Mouse (Mus musculus) gonadal fat pad, adult 2 months (tissue): ENCODE data around the gene Chchd4. TPM values are rescaled to one million over a fixed set of nuclear protein-coding genes. Genes with fewer than 3 reads are reported as not detected.
A peak's percentile ranks its signal among the peaks of the same experiment; 100 is the strongest.
"Not testable (repeated sequence)": the region's sequence is repeated elsewhere in the genome, so short reads cannot be mapped to it uniquely, and the experiment has no call there.

Source experiments
- DNase-seq: peaks from one replicate; pipeline ENCODE4 v3.0.0-alpha.2; 2012; ENCODE audit warnings: low read depth
- polyA plus RNA-seq: library from polyadenylated mRNA; depleted of rRNA; stranded (reverse); fragments of >200 nt; gene quantifications from 2 replicates; pipeline ENCODE4 v1.2.3, GENCODE M21; 2012

Gene Chchd4
- polyA plus RNA-seq, 1 experiment: 6.0 TPM

DNA sequence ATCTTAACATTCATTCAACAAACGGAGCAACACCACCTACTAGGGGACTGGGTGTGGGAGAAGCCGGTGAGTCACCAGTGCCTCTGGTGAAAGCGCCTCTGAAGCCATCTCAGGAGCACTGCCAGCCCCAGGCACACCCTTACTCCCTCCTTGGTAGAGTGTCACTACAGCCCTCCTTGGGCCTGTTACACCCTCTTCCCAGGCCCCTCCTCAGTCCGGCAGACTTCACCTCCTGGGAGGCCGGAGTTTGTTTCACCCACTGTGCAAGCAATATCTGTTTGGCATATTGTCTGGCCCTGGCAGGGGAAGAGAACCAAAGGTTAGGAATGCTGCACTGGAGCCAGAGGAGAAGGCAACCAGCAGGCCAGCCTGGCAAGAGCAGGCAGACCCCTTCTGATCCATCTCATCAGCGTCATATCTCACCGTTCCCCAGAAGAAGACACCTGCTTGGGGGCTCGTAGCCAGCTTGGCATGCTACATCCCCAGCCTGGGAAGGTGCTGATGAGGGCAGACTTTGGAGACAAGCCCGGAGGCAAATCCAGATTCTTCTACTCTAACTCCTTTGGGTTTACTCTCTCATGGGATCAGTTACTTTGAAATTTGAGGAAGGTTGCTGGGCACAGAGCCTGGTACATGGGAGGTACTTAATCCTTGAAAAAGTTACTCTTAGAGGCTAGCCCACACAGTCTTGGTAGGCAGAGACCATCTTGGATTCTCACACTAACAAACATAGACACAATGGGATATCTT is 1.3 kb upstream of the Chchd4 start:
- DNase-seq: no peak

GRCm38 (mm10) chr6:91473805-91474440 is 577 bp upstream of the Chchd4 start:
- no peak for DNase-seq

- DNase-seq: no peak
Observed at GRCm38 (mm10) chr6:91472319-91472718, 1.0 kb downstream of the Chchd4 start.

- not testable (repeated sequence) for DNase-seq
Observed at GRCm38 (mm10) chr6:91471427-91471826, 1.9 kb downstream of the Chchd4 start.

DNA sequence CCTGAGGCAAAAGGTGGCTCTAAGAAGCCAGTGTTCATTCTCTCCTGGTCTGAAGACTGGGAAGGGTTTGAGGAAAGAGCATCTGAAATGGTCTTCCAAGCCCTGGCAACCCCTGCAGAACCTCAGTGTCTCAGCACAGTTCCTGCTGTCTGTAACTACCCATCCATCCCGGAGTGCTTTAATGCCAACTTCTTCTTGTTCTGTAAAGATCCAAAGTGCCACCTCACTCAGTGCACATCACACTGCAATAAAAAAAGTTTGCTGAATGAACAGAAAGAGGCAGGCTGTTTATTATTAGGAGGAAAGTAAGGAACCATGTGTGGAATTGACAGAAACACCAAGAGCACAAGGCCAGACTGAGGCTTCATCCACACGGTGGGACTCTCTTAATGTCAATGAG is 2.6 kb downstream of the Chchd4 start:
- DNase-seq: no peak

GRCm38 (mm10) chr6:91467106-91467505 is 6.2 kb downstream of the Chchd4 start:
- no peak for DNase-seq

DNA sequence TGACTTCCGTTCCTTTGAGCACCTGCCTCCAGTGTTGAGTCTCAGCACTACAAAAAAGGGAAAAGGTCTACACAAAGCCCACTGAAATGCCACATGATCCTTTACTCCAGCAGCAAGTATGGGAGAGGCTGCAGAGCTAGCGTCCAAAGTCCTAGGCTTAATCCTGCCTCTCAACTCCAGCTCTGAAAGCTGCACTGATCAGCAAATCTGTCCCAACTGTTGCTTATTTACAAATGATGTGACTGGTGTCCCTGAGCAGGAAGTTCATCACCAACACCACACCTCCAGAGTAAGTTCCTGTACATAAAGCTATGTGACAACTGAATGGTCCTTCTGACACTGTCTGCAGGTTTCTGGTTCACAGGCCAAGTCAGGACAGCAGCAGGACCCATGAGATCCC is 7.6 kb downstream of the Chchd4 start:
- no peak for DNase-seq

GRCm38 (mm10) chr6:91459471-91459870 is 13.9 kb downstream of the Chchd4 start:
- DNase-seq: no peak

GRCm38 (mm10) chr6:91454546-91454945 is 18.8 kb downstream of the Chchd4 start:
- no peak for DNase-seq

- no peak for DNase-seq
Observed at GRCm38 (mm10) chr6:91452056-91452455, 21.3 kb downstream of the Chchd4 start.

GRCm38 (mm10) chr6:91449472-91450225 is 23.7 kb downstream of the Chchd4 start:
- DNase-seq: no peak

- DNase-seq: no peak
Observed at GRCm38 (mm10) chr6:91445316-91445715, 28.0 kb downstream of the Chchd4 start.

DNA sequence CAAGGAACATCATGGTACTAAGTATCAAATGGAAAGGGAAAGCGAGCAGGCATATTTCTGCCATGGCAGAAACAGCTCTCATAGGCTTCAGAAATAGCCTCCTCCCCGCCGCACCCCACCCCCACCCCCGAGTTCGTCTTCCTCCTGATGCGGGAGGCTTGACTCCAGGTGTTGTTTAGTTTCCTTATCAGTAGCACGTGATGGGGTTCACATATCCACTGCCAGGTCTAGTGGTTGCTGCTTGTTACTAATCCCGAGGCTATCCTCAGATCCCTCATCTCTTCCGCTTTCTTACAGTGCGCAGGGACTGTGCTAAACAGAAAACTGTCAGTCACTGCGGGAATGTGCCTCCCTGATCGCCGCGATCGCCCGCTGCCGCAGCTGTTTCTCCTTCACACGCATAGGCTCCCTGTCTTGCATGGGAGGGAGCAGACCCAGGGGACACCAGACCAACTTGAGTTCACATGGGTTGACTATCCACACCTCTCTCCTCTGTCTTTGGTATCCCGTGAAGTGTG is 32.1 kb downstream of the Chchd4 start:
- DNase-seq: no peak

DNA sequence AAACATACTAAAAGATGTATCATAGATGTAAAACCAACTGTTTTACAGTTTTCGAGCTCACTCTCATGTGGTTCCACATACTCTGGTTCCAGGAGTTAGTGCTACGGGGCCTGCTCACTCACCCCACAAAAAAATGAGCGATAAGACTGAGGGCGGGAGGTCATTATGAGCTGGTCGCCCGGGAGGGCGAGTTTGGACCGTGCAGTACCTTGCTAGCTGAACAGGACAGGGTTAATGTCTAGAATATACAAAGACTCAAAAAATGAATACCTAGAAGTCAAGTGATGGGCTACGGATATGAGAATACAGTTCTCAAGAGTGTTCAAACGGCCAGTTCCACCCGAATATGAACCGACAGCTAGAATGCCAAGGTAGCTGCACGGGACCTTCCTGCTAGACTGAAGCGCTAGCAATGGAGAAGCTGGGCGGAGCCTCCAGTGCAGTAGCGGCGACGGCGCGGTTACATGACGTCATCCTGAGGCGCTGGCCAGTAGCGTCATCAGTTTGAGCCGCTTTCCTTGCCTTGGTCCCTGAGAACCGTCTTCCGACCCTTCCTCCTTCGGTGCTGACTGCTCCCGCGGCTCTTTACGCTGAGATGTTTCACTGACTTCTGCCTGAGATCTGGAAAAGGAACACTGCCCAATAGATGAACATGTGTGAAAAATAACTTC is 32.7 kb downstream of the Chchd4 start:
- DNase-seq: peak; percentile 44

DNA sequence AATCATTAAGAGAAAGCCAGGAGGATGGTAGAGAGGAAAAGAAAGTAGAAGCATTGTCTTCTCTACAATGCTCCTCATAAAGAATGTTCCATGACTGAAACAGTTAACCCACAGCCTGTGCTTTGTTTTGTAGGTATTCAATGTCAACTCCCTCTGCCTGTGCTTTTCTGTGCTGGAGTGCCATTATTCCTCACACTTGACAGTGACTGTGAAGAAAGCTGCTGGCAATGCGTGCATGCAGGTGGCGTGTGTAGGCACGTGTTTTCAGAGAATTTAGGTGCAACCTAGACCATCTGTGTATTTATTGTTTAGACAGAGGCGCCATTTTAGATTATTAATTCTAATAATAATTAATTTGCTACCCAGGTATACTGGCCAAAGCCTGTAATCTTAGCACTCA is 49.2 kb downstream of the Chchd4 start:
- no peak for DNase-seq

DNA sequence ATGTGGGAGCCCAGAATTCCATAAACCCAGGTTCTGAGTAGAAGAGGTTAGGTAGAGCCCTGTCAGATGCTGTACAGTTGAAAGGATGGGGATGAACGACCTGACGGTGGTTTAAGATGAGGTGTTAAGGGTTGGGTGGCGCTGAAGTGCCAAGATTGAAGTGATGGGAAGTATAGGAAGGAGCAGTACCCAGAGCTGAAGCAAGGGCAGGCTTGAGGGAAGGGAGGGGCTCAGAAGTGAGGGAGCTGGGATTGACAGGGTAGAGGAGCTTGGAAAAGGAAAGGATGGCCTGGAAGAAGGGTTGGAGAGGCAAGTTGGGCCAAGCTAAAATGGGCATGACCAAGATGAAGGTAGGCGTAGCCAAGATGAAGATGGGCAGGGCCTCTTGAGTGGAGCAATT is 51.7 kb downstream of the Chchd4 start:
- no peak for DNase-seq

DNA sequence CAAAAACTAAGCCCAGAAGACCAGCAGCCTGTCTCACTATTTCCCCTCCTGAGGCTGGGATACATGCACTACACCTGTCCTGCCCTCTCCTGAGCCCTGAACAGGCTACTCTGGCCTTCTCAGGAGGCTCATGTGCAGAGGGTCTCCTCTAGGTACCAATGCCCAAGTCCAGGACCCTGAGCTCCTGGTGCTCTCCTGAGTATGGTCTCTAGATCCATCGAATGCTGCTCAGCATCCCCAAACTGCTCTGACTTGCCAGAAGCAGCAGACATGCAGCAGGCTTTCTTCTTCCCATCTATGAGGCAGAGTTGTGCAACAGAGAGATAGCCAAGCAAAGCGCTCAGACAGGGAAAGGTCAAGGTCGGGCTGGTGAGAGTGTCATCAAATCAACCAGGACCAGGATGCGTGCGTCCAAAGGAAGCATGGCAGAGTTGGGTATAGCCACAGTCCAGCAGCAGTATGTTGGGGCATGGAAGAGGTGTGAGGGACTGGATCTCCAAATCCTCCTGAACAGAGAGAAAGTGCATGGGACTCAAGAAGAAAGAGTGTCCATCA is 56.0 kb downstream of the Chchd4 start:
- no peak for DNase-seq

GRCm38 (mm10) chr6:91416146-91416545 is 57.2 kb downstream of the Chchd4 start:
- DNase-seq: no peak

DNA sequence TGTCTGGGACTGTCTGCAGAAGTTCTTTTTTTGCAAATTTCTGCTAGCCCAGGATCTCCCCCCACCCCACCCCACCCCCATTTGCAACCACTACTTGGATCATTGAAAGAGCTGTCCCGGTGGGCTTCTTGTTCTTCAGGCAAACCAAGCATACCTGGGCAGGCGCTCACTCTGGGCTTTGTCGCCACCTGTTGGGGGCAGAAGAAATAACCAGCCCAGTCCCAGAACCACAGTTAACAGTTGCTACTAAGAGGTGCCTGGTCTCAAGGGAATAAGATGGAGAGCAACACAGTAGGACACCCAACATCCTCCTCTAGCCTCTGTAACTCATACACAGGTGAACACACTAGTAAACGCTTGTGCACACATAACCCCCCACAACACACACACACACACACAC is 58.5 kb downstream of the Chchd4 start:
- no peak for DNase-seq
